Mouse (Mus musculus) heart, adult 9 months (tissue): Measurements from ENCODE around the gene Rbfox1.

ENCODE experiments used
- DNase-seq, 2 experiments: peaks; one replicate each; pipeline ENCODE4 v3.0.0; 2022; ENCODE audit warnings: low spot score in 2 of 2

Rbfox1 gene

DNA sequence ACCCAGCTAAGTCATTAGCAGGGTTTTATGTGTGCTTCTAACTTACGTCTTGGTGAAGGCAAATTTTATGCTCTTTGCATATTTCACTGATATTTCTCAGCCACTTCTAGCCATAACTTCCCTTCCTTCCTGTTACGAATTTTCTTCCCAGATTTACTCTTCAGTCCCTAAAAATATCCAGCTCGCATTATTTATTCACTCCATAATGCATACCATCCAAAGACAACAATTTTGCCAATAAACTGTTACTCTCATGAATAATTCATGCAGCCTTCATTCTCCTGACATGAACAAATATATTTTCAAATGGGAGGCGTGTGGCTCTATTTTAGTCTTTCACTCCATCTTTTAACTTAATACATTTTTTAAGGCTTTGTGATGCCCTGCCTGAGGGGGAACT, 1029.4 kb downstream of the Rbfox1 start:
- no peak for DNase-seq

DNA sequence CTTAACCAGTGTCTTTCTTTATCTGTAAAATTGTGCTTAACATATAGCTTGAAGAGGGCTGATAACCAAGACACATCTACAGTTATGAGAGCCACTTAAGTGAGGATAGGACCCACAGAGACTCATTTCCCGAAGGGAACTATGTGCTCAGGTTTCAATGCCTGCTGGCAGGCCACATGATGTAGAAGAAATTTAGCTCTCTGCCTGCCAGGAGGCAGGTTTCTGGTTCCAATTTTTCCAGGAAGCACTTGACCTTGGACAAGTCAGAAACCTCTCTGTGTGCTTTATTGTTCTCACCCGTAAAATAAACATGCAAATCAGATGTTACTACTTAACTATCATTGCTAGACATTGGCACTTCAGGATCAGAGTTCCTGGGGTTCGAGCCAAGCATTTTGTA, 1033.5 kb downstream of the Rbfox1 start:
- DNase-seq, result peak in 1 of 2 experiments; percentile 5

DNA sequence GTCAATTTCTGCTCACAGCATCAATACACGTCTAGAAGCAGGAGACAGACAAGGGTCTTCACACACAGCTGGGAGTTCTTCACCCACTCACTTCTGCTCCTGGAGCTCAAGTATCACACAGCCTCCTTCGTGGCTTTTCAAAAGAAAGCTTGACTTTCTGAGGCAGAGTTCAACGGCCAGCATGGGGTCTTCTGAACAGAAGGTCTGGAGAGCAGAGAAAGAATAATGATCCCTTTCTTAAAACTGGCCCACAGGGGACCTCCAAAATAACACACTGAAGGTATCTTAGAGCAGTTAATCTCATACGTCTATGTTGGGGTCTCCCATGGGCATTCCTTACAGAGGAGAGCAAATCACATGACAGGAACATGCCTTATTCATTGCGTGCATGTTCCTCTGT, 1034.5 kb downstream of the Rbfox1 start:
- no peak for DNase-seq

DNA sequence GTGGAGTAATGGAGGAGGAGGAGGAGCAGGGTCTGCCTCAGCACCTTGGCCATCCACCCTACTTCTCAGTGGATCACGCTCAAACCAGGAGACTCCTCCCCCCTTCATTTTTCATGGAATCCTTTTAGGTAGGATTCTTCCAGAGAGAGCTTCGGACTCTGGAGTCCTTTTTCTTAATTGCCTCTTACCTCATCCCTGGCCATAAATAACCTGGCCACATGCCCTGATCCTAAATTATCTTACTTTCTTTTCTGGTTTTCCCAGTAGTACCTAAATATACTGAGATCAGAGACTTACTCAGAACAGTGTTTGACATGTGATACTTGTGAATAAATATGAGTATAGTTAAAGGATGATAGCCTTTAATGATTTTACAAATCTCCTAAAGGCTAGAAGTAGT, 1042.5 kb downstream of the Rbfox1 start:
- no peak for DNase-seq

DNA sequence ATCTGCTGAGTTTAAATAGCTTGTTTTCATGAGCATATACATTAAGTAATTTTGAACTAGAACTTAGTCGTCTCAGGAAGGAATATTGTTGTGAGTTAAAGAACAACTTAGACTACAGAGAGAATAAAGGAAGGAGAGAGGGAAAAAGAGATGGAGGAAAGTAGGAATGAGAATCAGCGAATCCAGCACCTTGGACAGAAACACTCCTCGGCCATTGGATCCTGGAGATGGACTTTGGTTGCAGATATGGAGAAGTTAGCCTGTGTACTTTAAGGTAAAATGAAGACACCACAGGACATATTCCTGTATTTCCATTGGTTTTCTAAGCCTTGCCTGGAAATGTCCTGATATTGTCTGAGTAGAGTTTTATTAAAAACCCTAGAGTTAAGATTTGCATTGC, 1045.6 kb downstream of the Rbfox1 start:
- DNase-seq, result no peak

DNA sequence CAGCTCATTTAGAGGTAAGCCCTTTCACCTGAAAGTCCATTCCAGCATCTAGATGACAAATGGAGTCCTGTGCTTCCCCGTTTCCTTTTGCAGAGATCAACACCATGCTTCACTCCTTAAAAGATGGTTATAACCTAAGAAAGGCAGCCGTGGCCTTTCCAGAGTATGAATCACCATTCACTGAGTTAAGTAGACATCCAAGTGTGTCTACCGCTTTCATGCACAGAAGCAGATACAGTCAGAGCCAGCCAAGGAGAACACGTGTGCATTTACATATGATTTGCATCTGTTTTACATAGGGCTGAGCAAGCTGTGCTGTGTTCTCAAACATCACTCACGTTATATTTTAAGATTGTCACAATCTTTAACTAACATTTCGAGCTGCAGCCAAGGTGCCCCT, 1061.0 kb downstream of the Rbfox1 start:
- no peak for DNase-seq

DNA sequence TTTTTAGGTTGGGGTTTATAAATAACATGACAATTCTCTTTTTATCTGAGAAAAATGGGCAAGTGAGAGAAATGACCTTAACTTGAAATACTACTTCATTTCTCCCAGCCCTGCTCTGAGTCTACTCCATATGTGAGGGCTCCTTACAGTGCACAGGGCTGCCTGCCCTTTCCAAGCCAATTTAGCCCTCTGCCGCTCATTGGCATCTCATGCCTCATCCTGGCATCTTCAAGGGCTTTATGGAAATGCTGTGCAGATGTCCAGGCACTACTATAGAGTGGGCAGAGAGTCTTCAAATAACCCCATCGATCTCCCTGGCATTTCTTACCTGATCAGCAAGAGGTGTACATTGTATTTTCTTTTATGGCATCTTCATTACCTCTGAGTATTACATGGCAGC, 1064.5 kb downstream of the Rbfox1 start:
- DNase-seq, result no peak

DNA sequence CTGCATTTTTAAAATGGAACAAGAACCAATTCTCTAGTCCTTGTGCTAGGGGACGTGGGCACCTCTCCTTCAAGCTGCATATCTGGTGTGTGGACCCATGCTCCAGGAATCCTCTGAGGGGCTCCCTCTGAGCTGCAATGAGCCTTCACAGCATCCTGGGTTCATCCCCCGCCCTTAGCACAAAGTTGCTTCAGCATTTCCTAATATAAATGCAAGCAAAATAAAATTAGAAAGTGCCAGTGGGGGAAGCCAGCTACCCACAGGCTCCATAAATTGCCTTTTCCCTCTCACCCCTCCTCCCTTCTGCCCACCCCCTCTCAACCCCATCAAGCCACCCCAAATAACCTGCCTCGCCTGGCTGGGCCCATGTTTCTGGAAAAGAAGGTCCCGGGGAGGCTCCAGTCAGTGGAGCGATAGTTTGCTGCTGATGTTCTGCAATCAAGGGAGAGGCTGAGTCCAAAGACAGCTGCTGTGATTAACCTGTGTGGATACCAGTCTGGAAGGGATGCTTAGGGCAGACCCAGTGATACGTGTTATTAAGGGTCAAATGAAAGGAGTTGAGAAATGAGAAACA, 1070.0 kb downstream of the Rbfox1 start:
- DNase-seq, result no peak

DNA sequence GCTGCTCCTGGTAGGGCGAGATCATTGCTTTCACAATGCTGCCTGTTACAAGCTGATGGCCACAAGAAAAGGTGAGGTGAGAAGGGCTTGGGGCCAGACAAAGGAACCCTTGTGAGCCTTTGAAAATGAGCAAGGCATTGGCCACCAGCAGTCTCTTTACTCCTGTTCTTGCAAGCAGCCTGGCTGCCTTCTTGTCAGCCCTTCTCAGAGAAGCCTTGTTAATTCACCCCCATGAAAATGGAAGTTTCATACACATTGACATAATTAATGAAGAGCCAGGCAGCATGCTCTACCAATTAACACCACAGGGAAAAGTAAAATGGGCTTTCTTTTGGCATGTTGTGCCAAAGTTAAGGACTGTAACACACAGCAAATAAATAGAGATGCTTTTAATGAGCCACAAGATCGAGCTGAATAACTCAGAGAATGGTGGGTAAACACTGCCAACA, 1076.8 kb downstream of the Rbfox1 start:
- no peak for DNase-seq

DNA sequence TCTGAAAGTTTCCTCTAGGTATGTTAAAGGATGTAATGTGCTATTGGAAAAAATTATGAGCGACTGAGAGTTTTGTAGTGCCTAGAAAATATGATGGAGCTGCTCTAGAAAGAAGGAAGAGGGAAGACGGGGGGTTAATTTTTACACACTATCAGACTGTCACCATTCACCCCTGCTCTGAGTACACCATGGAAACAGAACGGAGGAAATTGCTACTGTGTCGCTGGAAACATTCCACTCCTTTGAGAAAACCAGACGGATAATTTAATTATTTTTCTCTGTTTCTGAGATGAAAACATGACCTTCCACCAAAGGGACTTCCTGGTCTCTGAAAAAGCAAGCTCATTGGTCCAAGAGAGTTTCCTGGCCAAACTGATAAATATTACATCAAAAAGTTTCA, 1077.4 kb downstream of the Rbfox1 start:
- DNase-seq, result peak; percentile 5 to 20

DNA sequence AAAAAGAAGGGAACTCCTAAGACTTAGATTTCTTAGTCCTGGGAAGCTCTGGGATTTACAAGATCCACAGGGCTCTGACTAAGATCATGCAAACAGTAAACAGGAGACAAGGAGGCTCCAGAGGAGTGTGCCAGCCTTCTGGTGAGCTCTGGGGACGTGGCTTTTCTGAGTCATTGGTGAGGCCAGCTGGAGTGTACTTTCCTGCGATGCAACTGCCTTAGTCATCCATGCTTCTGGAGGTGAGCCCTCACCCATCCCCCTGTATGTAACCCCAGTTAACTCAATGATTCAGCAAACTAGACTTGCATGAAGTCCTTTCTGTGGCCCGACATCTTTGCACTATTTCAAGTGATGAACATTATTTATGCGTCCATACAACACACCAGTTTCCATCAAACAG, 1078.4 kb downstream of the Rbfox1 start:
- peak in 1 of 2 experiments; percentile 18 for DNase-seq

DNA sequence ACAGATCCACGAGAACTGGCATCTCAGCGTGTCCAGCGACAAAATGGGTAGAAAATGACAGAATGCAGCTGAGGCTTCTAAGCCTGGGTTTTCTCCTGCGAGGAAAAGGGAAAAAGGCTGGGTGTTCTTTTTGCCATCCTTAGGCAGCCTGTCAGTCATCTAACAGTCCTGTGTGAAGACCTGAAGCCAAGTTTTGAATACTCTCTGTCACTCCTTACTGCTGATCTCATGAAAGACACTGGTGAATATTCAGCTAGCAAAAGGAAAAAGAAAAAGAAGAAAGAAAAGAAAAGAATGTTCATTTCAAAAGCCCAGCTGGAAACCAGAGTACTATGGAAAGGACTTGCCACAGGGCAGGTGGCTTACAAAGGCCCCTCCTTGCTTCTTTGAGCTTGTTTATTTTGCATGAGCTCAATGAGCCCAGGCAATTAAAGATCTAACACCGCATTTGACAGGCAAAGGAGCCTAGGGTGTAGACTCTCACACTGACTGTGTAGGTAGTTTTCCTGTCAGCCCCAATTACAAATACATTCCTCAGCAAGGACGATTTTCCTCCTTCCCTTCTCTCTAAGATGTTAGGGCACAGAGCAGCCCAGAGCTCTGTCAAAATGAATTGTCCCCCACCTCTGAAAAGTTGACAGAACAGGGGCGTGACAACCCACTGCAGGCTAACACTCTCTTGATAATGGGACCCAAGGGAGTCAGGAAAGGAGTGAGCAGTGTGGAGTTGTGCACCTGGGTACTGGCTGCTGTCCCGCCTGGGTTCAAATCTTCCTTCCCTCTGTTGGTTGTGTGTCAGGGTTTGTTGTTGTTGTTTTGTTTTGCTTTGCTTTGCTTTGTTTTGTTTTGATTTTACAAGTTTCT, 1079.8 kb downstream of the Rbfox1 start:
- DNase-seq, result no peak

DNA sequence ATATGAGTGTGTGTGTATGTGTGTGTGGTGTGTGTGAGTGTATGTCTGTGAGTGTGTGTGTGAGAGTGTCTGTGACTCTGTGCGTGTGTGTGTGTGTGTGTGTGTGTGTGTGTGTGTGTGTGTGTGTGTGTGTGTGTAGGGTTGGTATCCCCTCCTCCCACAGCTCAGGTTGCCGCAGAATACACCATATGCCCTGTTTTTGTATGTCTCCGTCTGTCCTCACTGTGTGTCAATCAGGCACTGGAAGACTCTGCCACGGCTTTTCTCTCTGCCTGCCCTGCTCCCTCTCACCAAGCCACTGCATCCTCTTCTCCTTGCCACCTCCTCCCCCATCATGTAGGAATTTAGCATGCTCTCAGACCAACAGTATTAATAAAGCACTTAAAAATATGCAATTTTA, 1084.8 kb downstream of the Rbfox1 start:
- DNase-seq, result no peak

DNA sequence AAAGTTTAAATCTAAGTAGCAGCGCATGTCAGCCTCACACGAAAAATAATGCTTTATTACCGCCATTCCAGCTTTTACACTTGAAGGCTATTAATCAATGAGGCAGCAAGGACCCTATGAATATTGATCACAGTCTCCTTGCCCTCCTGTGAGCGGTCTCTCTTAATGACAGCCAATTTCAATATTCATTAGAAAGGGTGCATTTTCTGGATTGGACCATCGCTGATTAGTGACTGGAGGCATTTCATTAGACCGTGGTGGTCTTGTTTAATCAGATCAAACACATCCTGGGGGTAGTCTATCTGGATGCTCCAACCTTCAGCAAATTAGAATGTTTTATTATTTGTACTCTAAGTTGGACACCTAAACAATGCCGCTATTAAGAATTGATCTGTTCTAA, 1091.2 kb downstream of the Rbfox1 start:
- DNase-seq, result no peak

DNA sequence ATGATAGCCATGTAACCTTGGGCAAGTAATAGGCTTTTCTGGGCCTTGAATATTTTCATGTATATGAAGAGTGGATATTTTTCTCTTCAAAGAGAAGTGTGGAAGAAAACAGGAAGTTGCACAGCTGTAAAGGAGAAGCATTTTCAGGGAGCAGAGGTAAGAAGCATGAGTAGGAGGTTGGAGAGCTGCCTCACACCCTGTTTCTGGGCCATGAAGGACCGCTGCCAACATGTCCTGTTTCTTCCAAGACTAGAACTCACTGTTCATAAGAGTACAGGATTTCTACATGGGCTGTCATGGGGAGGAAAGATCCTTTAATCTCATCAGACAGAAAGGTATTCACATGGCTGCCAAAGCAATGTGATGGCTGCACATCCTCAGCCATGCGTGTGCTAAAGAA, 1098.8 kb downstream of the Rbfox1 start:
- DNase-seq, result no peak

DNA sequence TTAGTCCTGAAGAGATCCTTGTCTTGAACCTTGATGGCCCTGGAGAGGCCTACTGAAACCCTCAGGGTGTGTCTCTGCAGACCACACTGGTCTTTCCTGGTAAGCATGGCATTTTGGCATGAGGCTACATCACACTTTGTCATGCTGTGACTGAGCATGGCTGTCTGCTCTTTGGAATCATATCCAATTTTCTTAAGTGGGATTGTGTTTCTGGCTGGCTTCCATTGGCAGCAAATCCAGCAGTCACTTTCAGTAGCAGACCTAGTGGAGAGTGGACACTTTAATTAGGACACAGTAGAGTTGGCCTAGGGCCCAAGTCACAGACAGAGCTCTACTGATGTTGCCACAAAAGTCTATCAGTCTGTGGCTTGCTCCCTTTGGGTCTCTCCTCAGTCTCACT, 1100.9 kb downstream of the Rbfox1 start:
- DNase-seq, result peak; percentile 59 to 66

DNA sequence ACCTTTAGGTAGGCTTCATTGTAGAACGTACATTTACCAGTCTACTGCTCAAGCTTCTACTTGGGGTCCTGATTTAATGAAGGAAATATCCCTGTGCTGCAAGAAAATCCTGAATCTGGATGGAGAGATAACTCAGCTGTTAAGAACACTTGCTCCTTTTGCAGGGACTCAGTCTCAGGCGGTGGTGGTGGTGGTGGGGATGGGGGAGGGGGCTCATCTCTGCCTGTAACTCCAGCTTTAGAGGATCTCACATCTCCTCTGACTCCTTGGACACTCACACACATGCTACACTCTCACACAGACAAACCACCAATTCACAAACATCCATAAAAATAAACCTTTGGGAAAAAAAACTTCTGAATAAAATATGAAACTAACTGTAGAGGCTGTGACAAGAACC, 1101.3 kb downstream of the Rbfox1 start:
- DNase-seq, result no peak

DNA sequence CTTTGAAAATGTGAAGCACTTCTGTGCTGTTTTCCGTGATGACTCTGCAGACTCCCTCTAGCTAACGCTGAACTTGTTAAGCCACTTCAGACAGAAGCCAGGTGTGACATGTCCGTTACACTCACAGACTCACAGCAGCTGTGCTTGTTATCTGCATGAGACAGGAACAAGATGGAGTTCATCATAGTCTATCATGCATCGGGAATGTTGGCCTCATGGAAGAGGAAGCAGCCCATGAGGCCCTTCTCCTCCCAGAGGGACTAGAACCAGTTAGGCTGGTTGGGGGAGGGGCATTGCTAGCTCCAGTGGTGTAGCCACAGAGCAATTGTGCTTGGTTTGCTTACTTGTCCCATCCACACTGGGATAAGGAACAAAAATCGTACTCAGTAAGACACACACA, 1107.1 kb downstream of the Rbfox1 start:
- peak; percentile 14 to 42 for DNase-seq

DNA sequence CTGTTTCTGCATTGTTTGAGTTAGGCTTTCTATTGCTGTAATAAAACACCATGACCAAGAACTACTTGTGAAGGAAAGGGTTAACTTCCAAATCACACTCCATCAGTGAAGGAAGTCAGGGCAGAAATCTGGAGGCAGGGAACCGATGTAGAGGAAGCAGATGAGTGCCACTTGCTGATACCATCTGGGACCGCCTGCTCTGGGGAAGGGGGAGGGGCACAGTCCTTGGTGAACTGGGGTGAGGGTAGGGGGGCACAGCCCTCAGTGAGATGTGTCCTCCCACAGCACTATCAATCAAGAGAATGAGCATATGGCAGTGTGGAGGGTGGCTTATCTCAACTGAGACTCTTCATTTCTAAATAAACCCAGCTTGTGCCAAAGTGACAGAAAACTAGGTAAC, 1108.0 kb downstream of the Rbfox1 start:
- no peak for DNase-seq

DNA sequence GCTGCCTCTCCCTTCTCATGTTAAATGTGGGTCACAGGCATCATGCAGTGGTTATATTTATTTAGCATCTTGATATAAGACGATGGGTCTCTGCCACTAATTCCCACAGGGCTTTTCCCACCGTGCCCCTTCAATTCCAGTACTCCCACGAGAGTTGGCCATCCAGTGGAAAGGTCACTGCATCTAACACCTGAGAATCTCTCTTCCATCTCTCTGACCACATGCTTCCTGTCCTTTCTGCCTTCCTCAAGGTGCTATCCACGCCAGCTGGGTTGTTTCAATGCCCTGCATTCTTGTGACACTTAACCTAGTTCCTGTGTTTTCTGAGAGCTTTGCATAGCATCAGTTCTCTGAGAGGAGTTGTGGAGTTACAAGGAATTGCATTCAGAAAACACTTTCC, 1112.0 kb downstream of the Rbfox1 start:
- no peak for DNase-seq

DNA sequence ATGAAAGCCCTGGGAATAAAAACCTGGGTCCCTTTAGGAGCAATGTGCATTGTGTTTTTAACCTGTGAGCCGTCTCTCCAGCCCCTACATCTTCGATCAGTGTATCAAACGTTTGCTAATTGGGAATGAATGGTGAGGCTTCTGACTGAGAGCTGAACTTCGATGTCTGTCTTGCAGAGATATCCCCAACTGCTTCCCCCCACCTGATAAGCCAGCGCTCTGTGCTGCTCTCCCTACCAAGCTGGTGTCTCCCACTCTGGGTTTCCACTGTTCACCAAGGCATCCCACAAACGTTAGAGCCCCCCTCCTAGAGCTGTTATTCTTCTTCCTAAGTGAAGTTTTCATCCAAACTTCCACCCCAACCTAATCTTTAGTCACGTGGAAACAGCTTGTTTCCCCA, 1112.7 kb downstream of the Rbfox1 start:
- no peak for DNase-seq

DNA sequence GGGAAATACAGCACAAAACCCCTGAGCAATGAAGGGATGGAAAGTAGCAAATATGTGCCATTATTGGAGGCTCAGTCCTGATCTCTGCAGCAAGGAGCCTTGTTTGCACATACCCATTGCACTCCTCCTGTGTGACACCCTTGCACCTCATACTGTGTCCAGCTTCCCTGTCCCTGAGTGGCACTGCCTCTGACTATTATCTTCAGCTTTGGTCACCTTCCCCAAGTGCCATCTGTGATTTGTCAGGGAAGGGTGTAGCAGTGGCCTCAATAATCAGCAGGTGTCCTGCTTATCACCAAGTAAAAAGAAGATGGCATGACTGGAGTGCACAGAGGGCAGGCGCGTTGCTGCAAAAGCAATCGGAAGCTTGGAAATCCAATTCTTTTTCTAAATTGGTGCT, 1119.4 kb downstream of the Rbfox1 start:
- no peak for DNase-seq

DNA sequence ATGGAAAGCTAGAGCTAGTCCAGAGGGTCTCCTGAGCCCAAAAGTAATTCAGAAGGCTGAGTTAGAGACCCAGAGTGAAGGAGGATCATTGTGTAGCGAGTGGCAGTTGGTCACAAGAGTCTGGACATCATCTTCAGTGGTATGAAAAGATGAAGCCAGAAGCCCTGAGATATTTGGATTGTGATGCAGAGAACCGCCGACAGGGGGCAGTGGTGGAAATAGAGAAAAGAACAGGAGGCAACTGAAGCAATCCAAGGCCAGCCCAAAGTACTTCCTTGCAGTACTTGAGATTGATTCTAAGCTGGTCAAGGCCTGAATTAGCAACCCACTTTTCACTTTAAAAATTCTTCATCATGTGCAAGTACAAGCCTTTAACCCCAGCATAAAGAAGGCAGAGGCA, 1120.3 kb downstream of the Rbfox1 start:
- peak in 1 of 2 experiments; percentile 26 for DNase-seq

DNA sequence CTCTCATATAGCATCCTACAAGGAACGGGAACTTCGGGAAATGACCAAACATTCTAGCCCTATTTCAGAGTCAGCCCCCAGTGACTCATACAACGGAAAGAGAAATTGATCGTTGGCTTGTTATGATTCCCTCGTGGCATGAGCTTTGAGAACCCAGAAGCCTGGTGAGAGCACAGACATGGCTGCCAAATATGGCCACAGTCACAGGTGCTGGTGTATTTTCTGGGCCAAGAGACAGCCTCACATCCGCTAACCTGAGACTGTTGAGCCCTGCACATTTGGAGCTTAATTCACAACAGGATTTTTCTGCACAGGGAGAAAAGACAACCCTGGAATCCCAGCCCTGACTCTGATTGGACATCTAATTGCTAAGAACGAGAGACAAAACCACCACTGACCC, 1132.2 kb downstream of the Rbfox1 start:
- DNase-seq, result no peak
